Mouse (Mus musculus): ENCODE measurements around the gene Lmna.

DNA sequence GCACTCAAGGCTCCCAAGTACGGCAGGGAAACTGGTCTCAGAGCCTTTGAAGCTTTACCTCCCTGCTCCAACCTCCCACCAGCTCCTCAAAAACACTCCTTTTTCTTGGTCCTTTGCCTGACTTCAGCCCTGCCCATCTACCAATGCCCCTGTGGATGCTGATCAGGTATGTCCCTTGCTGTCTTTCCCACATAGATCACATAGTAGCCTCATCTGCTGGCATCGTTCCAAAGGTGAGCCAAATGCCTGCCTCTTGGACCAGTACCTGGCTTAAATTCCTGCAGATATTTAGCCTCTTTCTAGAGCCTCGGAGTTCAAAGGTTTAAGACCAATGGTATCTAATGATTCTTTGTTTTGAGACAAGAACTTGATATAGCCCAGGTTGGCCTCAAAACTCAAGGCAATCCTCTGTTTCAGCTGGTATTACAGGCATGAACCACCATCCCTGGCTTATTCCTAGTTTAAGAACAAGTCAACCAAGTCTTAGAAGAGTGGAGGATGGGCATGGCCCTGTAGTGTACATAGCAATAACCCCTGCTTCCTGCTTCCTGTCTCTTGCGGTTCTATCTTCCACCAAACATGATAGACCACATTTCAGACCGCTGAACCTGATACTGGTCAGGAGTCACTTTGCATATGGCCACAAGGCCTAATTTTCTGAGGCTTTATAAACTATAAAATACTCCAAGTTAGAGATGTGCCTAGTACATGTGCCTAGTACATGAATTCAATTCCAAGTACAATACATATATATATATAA, 34.1 kb upstream of the Lmna start:
- no peak for TF ChIP-seq CTCF (IDR thresholded peaks at IDR 0.05; ENCODE audit: extremely low read depth, insufficient read depth, insufficient read length, insufficient replicate concordance)
- TF ChIP-seq POLR2A (IDR thresholded peaks at IDR 0.05; ENCODE audit: low read depth, low read length) = no peak
